Mouse (Mus musculus) thymus, adult 2 months (tissue): Measurements from ENCODE around the gene Calm3. TPM values are rescaled to one million over a fixed set of nuclear protein-coding genes. Genes with fewer than 3 reads are reported as not detected.
A peak's percentile ranks its signal among the peaks of the same experiment; 100 is the strongest.

ENCODE experiments used
- DNase-seq: peaks from one replicate; pipeline ENCODE4 v3.0.0; 2021
- H3K27ac ChIP-seq: fragments of 200-500 bp; 2 replicates; pipeline ENCODE4 v1.5.1; 2012; ENCODE audit warnings: low read length, control low read depth; ENCODE audit not compliant: control insufficient read depth, insufficient read depth
- H3K27me3 ChIP-seq: fragments of 200-500 bp; 2 replicates; pipeline ENCODE4 v1.6.1; 2012; ENCODE audit warnings: mild to moderate bottlenecking, low read length, moderate library complexity, mixed read lengths; ENCODE audit not compliant: control insufficient read depth, insufficient read depth
- H3K36me3 ChIP-seq: fragments of 200-500 bp; 2 replicates; pipeline ENCODE4 v1.6.1; 2012; ENCODE audit warnings: mild to moderate bottlenecking, low read length, moderate library complexity; ENCODE audit not compliant: control insufficient read depth, insufficient read depth
- H3K4me1 ChIP-seq: fragments of 200-500 bp; replicated peaks from 2 replicates; pipeline ENCODE4 v1.6.1; 2012; ENCODE audit warnings: low read length; ENCODE audit not compliant: control insufficient read depth, insufficient read depth
- H3K4me3 ChIP-seq: fragments of 200-500 bp; 2 replicates; pipeline ENCODE4 v1.5.1; 2012; ENCODE audit warnings: mild to moderate bottlenecking, low read length, control low read depth, moderate library complexity; ENCODE audit not compliant: control insufficient read depth, insufficient read depth
- CTCF ChIP-seq: fragments of 200-500 bp; IDR thresholded peaks from 2 replicates; pipeline ENCODE4 v1.5.1; 2012; ENCODE audit warnings: mild to moderate bottlenecking, control low read depth, low read length, moderate library complexity, borderline replicate concordance; ENCODE audit not compliant: control insufficient read depth, poor library complexity, insufficient read depth; ENCODE audit errors: extremely low read depth
- POLR2A ChIP-seq: fragments of 200-500 bp; IDR thresholded peaks from 2 replicates; pipeline ENCODE4 v1.6.1; 2012; ENCODE audit warnings: mild to moderate bottlenecking, low read length, control low read depth, moderate library complexity; ENCODE audit not compliant: control insufficient read depth, poor library complexity, insufficient read depth; ENCODE audit errors: extremely low read depth
- WGBS: fragments of 180-500 bp; shearing (Covaris S2); methylation state at CpG from one replicate; pipeline ENCODE4 v1.1.7; 2018; 5-methylcytosine and 5-hydroxymethylcytosine counted together
- polyA plus RNA-seq: library from polyadenylated mRNA; depleted of rRNA; stranded (reverse); fragments of >200 nt; gene quantifications from 2 replicates; pipeline ENCODE4 v1.2.3, GENCODE M21; 2012

Calm3 gene
- polyA plus RNA-seq, 1 experiment = 398 TPM

DNA sequence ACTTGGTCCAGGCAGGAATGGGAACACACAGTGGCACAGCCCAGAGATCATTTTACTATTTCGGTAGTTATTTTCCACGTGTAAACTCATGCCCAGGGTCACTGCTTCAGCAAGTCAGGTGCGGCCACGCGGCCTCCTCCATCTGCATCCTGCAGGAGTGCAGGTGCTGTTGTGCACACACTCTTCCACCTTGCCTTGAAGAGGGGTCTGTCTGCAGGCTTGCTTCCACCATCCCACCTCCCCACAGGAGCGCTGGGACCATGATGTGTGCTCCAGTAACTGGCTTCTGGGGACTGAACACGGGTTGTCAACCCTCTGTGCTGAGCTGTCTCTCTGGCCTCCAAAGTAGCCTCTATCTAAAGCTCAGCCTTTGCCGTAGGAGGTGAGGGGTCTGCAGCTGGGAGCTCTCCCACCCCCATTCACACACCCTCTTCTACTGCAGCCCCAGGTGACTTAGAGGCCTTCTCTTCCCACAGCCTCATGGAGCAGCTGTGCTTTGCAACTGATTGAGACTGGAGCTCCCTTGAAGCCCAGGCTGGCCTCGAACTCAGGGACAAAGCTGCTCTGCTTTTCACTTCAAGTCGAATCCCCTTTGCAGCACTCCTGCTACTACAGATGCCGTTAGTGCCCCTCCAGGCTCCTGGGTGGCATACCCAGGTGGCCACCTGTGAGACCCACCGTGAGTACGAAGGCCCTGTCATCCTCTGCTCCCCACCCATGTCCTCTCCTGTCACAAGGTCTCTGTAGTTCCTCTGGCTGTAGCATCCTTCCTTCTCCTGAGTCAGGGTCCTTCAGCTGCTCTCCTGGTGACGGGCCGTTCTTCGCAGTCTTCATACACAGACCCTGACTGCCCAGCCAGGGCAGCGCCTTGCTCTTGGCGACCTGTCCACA is 9.2 kb downstream of the Calm3 start:
- H3K36me3 ChIP-seq = peaks cover 31% of the 10 kb centered on the region

DNA sequence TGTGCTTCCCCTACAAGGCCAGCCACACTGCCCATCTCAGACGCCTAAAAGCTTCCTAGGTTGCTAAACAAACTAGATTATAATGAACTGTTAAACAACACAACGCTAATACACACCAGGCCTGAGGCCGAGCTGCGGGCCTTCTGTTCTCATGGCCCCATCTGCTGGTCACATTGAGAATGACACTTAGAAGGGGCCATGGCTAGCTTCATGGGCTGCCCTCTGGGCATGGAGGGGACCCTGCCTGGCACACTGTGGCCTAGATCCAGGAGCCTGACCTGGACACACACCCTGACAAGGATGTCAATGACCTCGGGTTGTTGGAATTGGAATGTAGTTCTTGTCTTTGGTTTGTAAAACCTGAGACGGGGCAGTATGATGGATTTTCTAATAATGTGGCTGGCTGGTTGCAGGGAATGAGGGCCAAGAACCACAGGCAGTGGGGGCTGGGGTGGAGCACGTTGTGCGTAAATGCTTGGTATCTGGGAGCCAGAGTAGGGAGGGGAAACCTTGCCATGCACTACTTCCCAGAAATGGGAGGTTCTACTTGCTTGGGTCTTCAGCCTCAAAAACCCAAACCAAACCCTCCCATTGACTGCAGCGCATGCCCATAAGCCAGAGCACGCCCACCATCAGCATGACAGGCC is 10.0 kb downstream of the Calm3 start:
- H3K36me3 ChIP-seq = peaks cover 28% of the 10 kb centered on the region
- no peak overlapping the region for H3K27ac ChIP-seq
- no peak overlapping the region for H3K4me3 ChIP-seq
- H3K4me1 ChIP-seq = no peaks in the 10 kb centered on the region; the same call in 1 of the 2 replicates
- WGBS = 43% methylated on average over 10 of the region's 10 CpGs
- TF ChIP-seq POLR2A = no peak
- TF ChIP-seq CTCF = peak; percentile 89
- no peaks in the 10 kb centered on the region for H3K27me3 ChIP-seq
- peak; percentile 74 for DNase-seq

More for the DNA sequence above, 9.2 kb downstream of the Calm3 start:
- Histone ChIP-seq H3K4me3 (no peak overlapping the region), H3K4me1 (no peaks in the 10 kb centered on the region), H3K27me3 (no peaks in the 10 kb centered on the region), H3K27ac (no peak overlapping the region)
- DNase-seq = no peak
- 93% methylated on average over 18 of the region's 18 CpGs for WGBS
- TF ChIP-seq POLR2A = no peak
- no peak for TF ChIP-seq CTCF

DNA sequence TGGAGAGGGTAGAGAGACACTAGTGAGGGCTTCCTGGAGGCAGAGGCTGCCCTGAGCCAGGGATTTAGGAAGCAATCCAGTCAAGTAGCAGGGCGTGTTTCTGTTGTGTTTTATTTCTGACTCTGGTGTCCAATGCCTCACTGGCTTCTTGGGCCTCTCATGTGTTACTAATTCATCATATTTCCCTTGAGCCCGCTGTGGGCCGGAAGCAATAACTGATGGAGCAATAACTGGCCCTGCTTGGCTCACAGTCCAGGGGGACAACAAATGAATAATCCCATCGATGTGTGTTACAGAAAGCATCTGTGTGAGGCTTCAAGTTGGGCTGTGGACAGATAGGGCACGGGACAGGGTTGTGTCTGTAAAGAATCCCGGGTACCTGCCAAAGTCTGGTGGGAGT is 11.6 kb downstream of the Calm3 start:
- no peak for DNase-seq
- H3K27ac ChIP-seq = no peak overlapping the region
- 96% methylated on average over 6 of the region's 6 CpGs for WGBS
- H3K4me3 ChIP-seq = no peak overlapping the region
- H3K4me1 ChIP-seq = peaks cover 14% of the 10 kb centered on the region
- H3K27me3 ChIP-seq = no peaks in the 10 kb centered on the region
- H3K36me3 ChIP-seq = peaks cover 23% of the 10 kb centered on the region
- no peak for TF ChIP-seq CTCF
- TF ChIP-seq POLR2A = no peak

DNA sequence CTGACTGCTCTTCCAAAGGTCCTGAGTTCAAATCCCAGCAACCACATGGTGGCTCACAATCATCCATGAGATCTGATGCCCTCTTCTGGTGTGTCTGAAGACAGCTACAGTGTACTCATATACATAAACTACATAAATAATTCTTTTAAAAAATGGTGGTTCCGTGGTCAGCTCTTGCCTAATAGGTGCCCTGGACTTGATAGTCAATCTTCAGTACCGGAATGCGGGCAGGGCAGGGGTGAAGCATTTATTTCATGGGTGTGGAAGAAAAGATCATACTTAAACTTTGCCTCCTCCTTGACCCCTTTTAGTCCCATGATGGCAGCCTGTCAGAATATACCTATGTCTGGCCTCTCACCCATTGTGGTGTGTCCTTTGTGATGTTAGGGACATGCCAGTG is 12.0 kb downstream of the Calm3 start:
- Histone ChIP-seq H3K27me3 (no peaks in the 10 kb centered on the region), H3K4me3 (no peak overlapping the region), H3K27ac (no peak overlapping the region), H3K4me1 (peaks cover 18% of the 10 kb centered on the region), H3K36me3 (peaks cover 19% of the 10 kb centered on the region)
- no peak for TF ChIP-seq CTCF
- TF ChIP-seq POLR2A = no peak
- WGBS = 96% methylated on average over 3 of the region's 3 CpGs
- DNase-seq = no peak

DNA sequence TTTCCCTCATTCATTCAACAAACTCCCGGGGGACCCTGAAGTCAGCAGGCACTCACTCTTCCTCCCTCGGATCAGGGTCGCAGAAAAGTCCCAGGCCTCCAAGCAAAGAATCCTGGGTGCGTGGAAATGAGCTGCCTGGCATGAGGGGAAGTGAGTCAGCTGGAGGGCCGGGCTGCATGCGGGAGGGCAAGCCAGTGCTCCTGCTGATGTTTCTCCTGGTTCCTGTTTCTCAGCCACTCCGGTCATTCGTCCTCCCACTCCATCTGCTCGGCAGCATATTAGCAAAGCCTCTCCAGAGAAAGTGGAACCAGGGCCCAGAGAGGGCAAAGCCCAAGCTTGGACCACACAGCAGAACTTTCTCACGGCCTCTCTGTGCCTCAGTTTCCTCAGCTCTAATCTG is 14.0 kb downstream of the Calm3 start:
- H3K4me1 ChIP-seq = peaks cover 35% of the 10 kb centered on the region
- 43% methylated on average over 10 of the region's 10 CpGs for WGBS
- no peak overlapping the region for H3K27ac ChIP-seq
- no peak overlapping the region for H3K4me3 ChIP-seq
- no peak for DNase-seq
- 0 out of 2 replicates have a peak, but pooled peaks cover 2% of the 10 kb centered on the region for H3K36me3 ChIP-seq
- TF ChIP-seq CTCF = no peak
- no peak for TF ChIP-seq POLR2A
- no peaks in the 10 kb centered on the region for H3K27me3 ChIP-seq

DNA sequence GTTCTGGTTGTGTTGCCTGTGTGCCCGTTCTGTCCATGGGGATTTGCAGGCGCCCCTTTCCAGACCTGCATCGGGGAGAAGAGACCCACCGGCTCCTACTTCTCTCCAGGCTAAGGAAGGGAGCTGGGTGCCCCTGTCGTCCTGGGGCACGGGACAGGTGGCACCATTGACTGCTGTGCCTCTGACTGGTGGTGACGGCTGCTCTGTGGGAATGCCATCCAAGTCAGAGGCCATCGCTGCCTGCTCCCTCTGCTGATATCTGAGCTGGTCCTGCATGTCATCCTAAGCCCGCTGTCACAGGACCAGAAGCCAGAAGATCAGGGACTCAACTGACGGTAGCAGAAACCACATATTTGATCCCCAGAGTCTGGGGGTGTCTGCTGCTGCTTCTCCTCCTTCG is 15.1 kb downstream of the Calm3 start:
- H3K4me1 ChIP-seq = peaks cover 35% of the 10 kb centered on the region
- H3K36me3 ChIP-seq = no peaks in the 10 kb centered on the region
- H3K27me3 ChIP-seq = no peaks in the 10 kb centered on the region
- DNase-seq = no peak
- 0 out of 2 replicates have a peak overlapping the region, but pooled peaks have one; percentile 19 for H3K4me3 ChIP-seq
- WGBS = 47% methylated on average over 11 of the region's 11 CpGs
- H3K27ac ChIP-seq = no peak overlapping the region
- no peak for TF ChIP-seq POLR2A
- TF ChIP-seq CTCF = no peak
